Mouse (Mus musculus): Measurements from ENCODE around the gene Grid2. TPM values are rescaled to one million over a fixed set of nuclear protein-coding genes. Genes with fewer than 3 reads are reported as not detected.

Gene Grid2
- total and polyA plus RNA-seq, 3 experiments = not detected

DNA sequence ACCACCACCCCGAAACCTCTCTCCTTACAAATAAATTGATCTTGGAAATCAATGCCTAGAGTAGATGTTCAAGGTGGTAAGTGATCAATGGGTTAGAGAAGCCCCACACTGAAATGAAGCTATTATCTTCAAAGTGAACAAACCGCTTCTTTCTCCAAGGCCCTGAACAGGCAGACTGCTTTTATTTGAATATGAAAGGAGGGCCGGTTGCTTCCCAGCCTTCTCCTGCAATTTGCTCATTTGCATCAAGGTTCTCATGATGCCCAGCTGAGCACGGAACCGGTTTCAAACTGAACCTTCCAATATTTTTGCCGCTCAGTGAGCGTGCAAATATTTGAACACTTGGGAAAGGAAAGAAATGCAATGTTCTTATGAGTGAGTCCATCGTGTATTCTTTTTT, 1392.5 kb downstream of the Grid2 start:
- H3K9me3 ChIP-seq (replicated peaks; ENCODE audit: insufficient read depth, low read length) = no peaks in the 10 kb centered on the region
- H3K79me2 ChIP-seq (ENCODE audit: control insufficient read depth, insufficient read depth, low read length, poor library complexity) = no peaks in the 10 kb centered on the region
- no peak overlapping the region for H3K27ac ChIP-seq (ENCODE audit: control insufficient read depth, low read depth, low read length)
- H3K27me3 ChIP-seq (ENCODE audit: control insufficient read depth in 1 of 2, insufficient read depth in 2 of 2, low read length in 2 of 2) = no peaks in the 10 kb centered on the region
- DNase-seq (ENCODE audit: low read depth, low spot score) = no peak
- TF ChIP-seq BHLHE40 (IDR thresholded peaks at IDR 0.05; ENCODE audit: borderline replicate concordance, low read depth, low read length) (no peak), ETS1 (IDR thresholded peaks at IDR 0.05; ENCODE audit: low read depth, low read length) (no peak), SIN3A (IDR thresholded peaks at IDR 0.05; ENCODE audit: low read length) (no peak), USF1 (IDR thresholded peaks at IDR 0.05; ENCODE audit: low read depth, low read length) (no peak), KAT2A (conservative IDR thresholded peaks at IDR 0.05; ENCODE audit: low read depth, low read length) (no peak), MAX (IDR thresholded peaks at IDR 0.05; ENCODE audit: low read length) (no peak), E2F4 (IDR thresholded peaks at IDR 0.05; ENCODE audit: borderline replicate concordance, low read depth, low read length) (no peak), MAZ (IDR thresholded peaks at IDR 0.05; ENCODE audit: low read depth, low read length) (no peak), RCOR1 (IDR thresholded peaks at IDR 0.05; ENCODE audit: low read depth, low read length) (no peak), MEF2A (IDR thresholded peaks at IDR 0.05; ENCODE audit: extremely low read depth, insufficient replicate concordance, low read depth, low read length, poor library complexity, severe bottlenecking) (no peak), POLR2AphosphoS2 (IDR thresholded peaks at IDR 0.05; ENCODE audit: low read length) (no peak), ELF1 (IDR thresholded peaks at IDR 0.05; ENCODE audit: low read depth, low read length) (no peak), ZMIZ1 (IDR thresholded peaks at IDR 0.05; ENCODE audit: low read depth, low read length) (no peak), RAD21 (IDR thresholded peaks at IDR 0.05; ENCODE audit: low read depth, low read length) (no peak), NRF1 (IDR thresholded peaks at IDR 0.05; ENCODE audit: insufficient read depth, low read depth, low read length, poor library complexity, severe bottlenecking) (no peak), GATA1 (IDR thresholded peaks at IDR 0.05; ENCODE audit: low read depth, low read length) (no peak), ZKSCAN1 (IDR thresholded peaks at IDR 0.05; ENCODE audit: low read depth, low read length) (no peak)
- no peak overlapping the region for H3K4me3 ChIP-seq (ENCODE audit: control insufficient read depth in 1 of 2, insufficient read depth in 1 of 2, low read depth in 2 of 2, low read length in 2 of 2)
- no peak overlapping the region for H3K9ac ChIP-seq (ENCODE audit: control insufficient read depth, low read depth, low read length, poor library complexity, severe bottlenecking)
- no peaks in the 10 kb centered on the region for H3K36me3 ChIP-seq (ENCODE audit: control insufficient read depth in 1 of 2, insufficient read depth in 2 of 2, low read length in 2 of 2)
- H3K4me1 ChIP-seq (ENCODE audit: control insufficient read depth in 1 of 2, insufficient read depth in 2 of 2, low read length in 2 of 2) = no peaks in the 10 kb centered on the region

GRCm38 (mm10) chr6:64649296-64650226, 1393.9 kb downstream of the Grid2 start:
- H3K27ac ChIP-seq (ENCODE audit: control insufficient read depth, low read depth, low read length) = no peak overlapping the region
- no peaks in the 10 kb centered on the region for H3K36me3 ChIP-seq (ENCODE audit: control insufficient read depth in 1 of 2, insufficient read depth in 2 of 2, low read length in 2 of 2)
- H3K79me2 ChIP-seq (ENCODE audit: control insufficient read depth, insufficient read depth, low read length, poor library complexity) = no peaks in the 10 kb centered on the region
- no peaks in the 10 kb centered on the region for H3K9me3 ChIP-seq (replicated peaks; ENCODE audit: insufficient read depth, low read length)
- DNase-seq (ENCODE audit: low read depth, low spot score) = peak; percentile 46
- no peaks in the 10 kb centered on the region for H3K4me1 ChIP-seq (ENCODE audit: control insufficient read depth in 1 of 2, insufficient read depth in 2 of 2, low read length in 2 of 2)
- peak; percentile 71 for TF ChIP-seq SMC3 (IDR thresholded peaks at IDR 0.05; ENCODE audit: low read depth, low read length)
- peak; percentile 33; the same call in 1 of the 2 replicates for TF ChIP-seq ZC3H11A (IDR thresholded peaks at IDR 0.05; ENCODE audit: low read depth, low read length)
- TF ChIP-seq MAFK (IDR thresholded peaks at IDR 0.05; ENCODE audit: borderline replicate concordance, low read depth, low read length) = no peak
- TF ChIP-seq RAD21 (IDR thresholded peaks at IDR 0.05; ENCODE audit: low read depth, low read length) = peak; percentile 80
- peak; percentile 62 to 68 (median 68) for TF ChIP-seq CTCF (IDR thresholded peaks at IDR 0.05 in 2 of 3, conservative IDR thresholded peaks at IDR 0.05 in 1 of 3; ENCODE audit: control insufficient read depth in 1 of 3, insufficient read depth in 1 of 3, low read depth in 2 of 3, low read length in 3 of 3, poor library complexity in 1 of 3, severe bottlenecking in 1 of 3)
- no peak overlapping the region for H3K9ac ChIP-seq (ENCODE audit: control insufficient read depth, low read depth, low read length, poor library complexity, severe bottlenecking)
- H3K27me3 ChIP-seq (ENCODE audit: control insufficient read depth in 1 of 2, insufficient read depth in 2 of 2, low read length in 2 of 2) = no peaks in the 10 kb centered on the region
- no peak overlapping the region for H3K4me3 ChIP-seq (ENCODE audit: control insufficient read depth in 1 of 2, insufficient read depth in 1 of 2, low read depth in 2 of 2, low read length in 2 of 2)

Measured in MEL (cell line).